Mouse (Mus musculus) cerebellum, adult 9-11 months (tissue): ENCODE measurements at regions not wholly inside any gene's neighbourhood (a gene's known extent, or its start where the extent isn't known, plus 50 kb on each side); places are given as distances from the start of the nearest gene placed in this dataset.

Source experiments
- DNase-seq: peaks from one replicate; pipeline ENCODE4 v3.0.0; 2022

DNA sequence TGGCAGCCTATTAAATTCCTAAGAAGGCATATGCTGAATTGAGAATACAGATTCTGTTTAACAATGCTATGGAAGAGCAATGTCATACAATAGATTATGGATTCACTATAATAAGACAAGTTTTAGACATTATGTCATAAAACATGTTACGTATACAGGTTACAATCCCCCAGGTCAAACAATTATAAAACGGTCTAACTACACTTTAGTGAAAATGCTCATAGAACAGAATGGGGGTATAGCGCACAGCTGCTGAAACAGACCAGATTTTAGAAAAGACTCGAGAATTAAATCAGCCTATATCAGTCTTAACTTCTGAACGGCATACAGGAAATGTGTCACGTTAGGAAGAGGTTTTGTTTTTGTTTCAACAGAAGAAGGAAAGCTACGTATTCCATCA lies 660.5 kb upstream of the Sel1l start:
- DNase-seq, result no peak

DNA sequence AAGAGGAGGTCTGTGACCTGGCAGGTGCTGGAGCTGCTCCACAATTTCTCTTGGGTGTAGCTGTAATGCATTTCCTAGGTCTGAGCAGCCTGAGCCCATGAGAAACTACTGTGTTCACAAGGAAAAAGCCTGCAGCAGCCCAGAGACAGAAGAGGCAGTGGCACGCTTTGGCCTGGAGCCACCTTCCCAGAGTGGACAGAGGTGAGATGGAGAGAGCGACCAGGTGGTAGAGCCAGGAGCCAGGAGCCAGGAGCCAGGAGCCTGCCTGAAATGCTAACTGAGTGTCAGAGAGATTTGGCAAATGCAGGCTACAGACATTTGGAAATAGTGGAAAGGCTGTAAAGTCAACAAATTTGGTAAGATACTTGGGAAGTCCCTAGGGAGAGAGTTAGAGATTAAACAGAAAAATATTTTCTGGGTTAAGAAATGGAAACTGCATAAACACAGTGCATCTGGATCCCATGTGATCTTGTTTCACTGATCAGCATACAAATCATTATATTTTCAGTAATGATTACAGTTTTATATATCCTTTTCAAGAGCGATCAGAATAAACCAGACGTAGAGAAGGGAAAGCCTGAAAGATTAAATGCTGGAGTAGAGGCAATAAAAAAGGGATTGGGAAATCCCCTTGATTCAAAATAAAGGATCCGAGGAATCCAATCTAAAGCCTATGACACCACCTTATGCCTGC lies 660.0 kb upstream of the Sel1l start:
- DNase-seq, result peak; percentile 81

DNA sequence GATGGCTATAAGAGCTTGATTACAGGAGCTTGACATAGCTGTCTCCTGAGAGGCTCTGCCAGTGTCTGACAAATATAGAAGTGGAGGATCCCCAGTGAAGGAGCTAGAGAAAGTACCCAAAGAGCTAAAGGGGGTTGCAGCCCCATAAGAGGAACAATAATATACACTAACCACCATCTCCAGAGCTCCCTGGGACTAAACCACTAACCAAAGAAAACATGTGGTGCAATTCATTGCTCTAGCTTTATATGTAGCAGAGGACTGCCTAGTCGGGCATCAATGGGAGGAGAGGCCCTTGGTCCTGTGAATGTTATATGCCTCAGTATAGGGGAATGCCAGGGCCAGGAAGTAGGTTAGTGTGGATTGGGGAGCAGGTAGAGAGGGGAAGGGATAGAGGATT lies 635.0 kb upstream of the Sel1l start:
- DNase-seq, result no peak

DNA sequence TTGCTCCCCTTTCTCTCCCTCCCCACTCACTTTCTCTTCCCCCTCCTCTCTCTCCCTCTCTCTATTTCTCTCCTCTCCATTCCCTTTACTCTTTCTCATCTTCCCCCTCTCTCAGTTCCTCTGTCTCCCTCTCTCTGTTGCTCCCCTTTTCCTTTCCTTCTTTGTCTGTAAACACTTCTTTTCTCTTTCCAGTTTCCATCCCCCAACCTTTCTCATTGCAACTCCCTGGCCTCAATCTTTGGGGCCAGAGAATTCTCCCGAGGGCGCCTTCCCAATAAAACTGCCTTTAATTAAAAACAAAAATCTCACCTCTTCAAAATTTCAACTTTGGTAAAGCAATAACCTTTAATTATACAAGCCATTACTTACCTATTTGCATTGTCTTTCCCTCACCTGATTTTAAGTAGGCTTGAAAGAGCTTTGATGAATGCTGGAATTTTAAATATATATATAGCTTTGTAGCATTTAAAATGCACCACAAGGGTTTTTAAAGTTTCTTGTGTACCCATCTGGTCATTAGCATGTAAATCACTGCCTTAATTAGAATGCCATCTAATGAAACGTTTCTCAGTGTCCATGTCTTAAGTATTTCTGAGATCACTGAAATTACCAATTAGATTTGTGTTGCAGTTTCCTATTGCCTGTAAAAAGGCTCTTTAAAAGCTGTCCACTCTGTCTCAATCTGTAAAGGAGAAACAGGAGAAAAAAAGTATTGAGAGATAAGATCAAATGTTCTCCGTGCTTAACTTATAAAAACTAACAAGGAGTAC lies 625.5 kb upstream of the Sel1l start:
- DNase-seq, result no peak

DNA sequence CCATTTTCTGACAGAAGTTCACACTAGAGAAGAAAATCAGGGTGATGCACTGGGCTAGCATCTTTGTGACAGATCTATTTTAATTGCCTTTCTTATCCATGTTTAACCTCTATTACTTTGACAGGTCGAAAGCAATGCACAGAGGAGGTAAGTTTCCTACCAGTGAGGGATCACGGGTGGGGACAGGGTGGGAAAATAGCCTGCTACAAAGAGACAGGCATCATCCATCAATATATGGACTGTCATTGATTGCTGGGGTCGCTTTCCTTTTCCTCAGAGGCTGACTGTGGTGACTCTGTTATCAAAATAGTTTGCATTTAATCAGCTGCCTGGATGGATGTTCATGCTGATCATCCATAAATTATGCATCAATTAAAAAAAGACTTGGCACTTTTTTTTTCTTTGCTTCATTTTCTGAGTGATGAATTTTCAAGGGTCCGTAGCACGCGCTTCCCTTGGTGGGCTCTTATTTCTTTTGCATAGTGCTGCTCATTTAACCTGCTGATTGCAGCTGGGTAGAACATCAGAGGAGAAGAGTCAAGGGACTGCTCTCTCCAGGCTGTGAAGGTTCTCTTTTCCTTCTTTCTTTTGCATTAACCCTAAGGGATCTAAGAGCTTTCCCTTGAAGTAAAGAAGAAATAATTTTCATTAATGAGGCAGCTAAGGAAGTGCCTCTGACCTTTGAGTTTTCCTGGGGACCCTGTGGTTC lies 602.3 kb upstream of the Sel1l start:
- no peak for DNase-seq

DNA sequence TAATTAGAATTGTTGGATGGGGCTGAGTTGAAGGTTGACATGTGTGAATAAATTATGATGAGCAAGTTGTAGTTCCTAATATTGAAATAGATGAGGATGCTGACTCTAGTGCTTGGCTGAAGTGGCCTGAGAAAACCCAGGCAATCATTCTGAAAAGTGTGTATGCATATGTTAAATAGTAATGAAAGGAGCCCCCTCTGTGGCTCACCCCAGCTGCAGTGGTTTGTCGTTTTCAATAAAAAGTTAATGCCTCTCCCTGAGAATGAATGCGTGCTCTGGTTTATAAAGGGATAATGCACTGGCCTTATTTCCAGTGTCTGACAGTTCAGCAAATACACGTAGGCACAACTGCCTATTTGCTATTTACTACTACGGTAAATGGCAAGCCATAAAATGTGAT lies 569.5 kb upstream of the Sel1l start:
- DNase-seq, result no peak

DNA sequence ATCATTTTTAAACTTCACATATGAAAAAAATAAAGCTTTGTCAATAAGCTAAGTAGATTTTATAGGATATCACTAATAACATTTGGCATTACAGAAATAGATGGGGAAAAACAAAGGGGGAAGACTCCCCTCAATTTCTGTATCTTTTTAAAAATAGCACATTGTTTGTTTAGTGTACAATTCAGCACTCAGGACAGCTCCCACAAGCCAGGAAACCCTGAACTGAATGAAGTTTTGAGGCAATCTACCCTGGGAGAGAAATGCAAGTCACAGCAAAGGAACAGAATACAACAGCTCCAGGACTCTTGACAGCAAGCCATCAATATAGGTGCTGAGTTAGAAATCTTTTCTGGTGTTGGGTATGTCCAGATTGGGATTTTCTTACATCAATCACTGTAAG lies 556.5 kb upstream of the Sel1l start:
- no peak for DNase-seq

DNA sequence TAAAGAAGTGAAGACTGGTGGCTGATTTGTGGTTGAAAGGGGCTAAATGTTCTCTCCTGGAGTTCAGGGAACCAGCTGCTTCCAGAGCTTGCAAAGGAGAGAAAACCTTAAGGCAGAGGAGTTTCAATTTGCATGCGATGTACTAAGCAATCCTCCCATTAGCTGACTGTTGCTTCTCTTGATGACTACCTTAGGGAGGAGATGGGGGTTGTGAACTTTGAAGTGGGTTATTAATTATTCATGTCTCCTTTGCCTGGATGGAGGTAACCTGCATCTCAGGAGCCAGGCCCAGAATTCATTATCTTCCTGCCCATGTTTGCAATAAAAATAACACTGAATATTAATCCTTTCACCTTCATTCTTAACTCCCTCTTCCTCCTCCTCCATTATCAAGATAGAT lies 552.0 kb upstream of the Sel1l start:
- no peak for DNase-seq

DNA sequence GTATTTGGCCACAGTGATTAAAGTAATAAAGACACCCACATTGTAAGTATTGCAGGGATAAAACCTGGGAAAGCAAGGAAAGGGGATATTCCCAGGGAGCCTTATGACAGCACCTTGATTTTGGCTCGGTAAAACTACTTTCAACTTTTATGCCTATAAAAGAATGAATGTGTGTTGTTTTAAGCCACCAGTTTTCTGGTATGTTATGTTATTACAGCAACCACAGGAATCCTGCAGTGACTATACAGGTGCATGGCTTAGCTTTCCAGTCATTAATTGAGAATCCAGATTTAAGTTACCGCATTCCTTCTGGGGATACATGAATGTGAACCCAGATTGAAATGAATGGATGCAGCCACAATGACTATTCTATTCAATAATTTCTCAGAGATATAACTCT lies 537.2 kb upstream of the Sel1l start:
- DNase-seq, result no peak

DNA sequence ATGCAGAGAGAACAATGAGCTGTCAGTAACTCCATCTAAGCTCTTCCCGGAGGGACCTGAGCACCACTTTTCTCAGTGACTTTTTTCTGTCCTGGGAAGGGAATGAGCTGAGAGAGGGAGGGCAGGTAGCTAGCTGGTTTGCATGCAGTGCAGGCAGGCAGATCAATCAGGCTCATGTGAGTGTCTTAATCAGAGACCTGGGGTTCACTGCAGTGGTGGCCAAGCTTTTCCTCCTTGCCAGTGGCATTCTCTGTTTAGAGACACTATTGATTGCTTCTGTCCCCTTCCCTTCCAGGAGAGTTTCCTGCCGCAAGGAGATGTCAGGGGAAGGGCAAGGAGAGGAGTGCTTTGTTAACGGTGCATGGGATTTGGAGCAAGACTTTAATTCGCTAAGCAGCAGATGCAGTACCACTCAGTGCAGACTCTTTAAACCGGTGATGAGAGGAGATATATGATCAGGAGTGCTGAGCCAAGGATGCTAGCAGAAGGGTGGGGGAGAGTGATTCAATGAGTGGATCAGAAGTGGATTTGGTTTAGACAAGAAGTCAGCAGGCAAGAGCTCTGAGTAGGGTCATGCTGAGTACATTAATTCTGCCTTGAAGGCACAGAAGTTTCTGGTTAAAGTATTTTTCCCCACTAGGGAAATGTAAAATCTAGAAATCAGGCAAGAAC lies 535.4 kb upstream of the Sel1l start:
- DNase-seq, result no peak

DNA sequence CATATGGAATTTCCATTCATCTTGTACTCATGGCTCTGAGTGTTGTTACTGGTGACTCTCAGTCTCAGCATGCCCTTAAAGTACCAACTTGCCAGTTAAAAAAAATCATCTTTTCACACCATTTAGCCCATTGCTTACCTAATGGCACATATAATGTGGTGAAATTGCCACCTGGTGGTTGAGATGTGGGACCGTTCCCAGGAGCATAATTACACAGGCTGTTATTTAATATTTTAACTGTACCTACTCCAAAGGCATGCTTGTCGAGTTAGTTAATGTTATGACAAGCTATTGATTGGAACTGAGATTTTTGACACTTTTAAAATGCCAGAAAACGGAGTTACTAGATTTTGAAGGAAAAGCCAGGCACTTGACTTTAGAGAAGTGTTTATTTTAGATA lies 530.2 kb upstream of the Sel1l start:
- no peak for DNase-seq

DNA sequence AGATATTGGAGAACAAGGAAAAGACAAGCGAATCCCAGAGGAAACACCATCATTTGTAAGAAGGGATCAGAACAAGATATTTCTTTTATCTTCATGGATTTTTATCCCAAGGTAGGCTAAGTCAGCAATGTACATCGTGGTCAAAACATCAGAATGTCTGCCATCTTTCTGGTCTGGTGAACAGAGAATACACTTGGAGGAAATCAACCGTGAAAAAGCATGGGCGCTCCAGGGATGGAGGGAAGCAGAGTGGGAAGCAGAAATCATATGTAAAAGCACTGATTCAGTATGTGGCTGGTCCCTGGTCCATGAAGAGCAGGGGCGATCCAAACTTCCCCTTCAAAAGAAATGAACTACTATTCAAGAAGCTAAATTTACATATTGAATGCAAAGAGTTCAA lies 517.0 kb upstream of the Sel1l start:
- no peak for DNase-seq

DNA sequence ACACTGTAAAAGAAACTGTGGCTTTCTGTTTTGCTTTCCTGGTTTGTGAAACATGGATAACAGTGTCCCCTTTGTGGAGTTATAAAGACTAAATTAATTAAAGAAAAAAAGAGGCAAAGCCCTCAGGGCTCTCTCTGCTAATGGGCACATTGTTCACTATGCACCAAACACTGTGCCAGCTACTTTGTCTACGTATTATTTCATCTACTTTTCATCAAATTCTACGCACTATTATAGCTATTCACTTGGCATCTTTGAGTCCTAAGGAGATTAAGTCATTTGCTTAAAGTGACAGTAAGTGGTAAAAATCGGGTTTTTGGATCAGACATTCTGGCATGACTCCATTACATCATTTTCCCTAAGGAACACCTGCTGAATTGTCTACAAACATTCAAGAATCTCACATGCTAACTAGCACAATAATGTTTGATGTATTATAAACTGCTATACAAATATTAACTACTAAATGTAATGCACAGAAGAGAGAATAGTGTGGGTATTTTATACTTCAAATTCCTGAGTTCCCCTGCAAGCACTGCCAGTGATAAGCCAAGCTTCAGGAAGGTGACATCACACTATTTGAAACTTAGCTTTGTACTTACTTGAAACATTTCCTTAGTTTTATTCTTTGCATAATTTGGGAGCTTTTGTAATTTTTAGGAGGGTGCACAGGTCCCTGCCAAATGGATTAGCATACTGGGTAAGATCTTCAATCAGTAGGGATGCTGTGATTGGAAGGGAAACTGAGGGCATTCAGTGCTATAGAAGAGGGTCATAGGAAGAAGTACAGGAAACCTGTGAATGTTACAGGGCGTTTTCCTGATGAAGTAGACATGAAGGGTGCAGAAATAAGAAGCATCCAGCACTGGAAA lies 504.7 kb upstream of the Sel1l start:
- DNase-seq, result no peak

DNA sequence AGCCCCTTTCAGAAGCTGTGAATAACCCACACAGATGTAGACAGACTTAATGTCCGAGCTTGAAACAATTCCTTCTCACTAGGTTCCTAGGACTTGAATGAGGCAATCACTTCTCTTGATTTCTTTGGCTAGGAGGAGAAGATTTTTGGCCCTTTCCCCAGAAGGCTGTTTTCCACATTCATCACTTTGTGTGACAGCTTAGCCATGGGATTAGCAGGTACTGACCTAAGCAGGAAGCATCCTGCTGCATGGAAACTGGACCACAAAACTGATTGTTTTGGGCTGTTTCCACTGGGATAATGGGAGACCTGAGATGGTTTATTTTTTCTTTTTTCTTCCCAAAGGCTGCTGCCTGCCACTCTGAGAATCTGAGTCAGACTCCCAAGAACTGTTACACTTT lies 469.3 kb upstream of the Sel1l start:
- DNase-seq, result peak; percentile 7

DNA sequence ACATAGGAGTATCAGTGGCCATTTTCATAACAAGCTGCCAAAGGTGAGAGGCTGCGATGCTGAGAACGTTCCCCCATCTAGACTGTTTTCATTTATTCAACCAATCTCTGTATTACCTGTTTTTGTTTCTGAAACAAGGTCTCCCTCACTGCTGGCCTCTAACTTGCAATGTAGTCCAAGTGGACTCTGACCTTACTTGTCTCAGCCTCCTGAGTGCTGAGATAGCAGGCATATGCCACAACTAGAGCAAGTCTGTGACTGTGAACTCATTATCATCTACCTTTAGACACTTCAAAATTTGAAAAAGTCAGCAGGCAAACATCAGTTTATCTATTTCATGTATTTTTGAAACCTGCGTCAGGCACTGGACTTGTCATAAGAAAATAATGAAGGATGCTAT lies 468.7 kb upstream of the Sel1l start:
- no peak for DNase-seq

DNA sequence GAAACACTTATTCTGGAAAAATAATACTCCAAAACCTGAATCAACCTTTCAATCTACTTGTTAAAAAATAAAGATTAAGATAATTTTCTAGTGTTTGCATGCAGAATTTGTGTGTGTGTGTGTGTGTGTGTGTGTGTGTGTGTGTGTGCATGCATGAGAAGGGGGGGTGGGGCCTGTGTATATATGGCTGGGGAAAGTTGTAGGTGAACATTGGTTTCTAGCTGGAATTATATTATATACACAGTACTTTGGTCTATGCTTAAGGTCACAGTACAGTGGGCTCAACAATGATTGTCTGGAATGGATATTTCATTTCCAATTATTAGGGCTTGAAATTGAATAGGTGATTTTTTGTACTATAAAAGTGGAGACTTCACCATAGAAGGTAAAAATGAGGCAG lies 467.3 kb upstream of the Sel1l start:
- no peak for DNase-seq

DNA sequence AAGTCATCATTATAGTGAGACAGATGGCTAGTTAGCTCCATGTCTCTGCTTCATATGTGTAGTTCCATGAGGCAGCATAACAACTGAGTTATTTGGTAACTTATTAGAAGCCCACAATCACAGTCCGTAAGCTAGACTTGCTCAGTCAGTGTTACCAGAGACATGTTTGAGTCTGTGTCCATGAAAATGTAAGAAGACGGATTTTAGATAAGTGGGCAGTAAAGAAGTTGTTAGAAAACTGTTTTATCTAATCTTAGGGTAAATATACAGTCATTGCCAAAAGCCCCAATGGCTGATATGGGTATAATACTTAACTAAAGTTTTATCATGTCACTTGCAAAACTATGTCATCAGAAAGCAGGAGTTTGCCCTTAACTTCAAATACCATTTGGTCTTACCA lies 466.9 kb upstream of the Sel1l start:
- no peak for DNase-seq

DNA sequence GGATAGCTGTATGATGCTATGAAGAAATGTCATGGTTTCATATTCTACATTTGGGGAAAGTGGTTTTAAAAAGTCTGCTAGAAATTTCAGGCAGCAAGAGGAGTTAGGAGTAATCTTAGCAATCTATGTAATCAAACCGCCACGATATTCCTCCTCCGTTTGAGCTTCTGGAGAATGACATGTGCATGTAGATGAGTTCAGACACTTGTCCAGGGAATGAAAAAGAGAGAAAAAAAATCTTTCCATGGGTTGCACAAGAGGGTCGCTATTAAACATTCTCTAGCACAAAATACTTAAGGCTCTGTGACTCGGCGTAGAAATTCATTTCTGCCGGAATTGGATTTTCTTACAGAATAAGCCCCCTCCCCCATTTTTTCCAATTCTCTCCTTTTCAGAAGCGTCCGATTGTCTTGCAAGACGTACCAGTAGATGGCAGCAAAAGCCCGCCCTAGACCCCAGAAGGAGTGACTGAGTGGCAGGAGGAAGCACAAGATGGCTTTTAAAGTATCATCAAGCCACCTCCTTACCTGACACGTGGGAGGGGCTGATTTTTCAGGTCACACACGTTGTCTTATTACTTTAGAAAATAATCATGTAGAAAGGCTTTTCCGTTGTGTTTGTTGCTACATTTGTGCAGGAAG lies 454.1 kb upstream of the Sel1l start:
- peak; percentile 62 for DNase-seq

DNA sequence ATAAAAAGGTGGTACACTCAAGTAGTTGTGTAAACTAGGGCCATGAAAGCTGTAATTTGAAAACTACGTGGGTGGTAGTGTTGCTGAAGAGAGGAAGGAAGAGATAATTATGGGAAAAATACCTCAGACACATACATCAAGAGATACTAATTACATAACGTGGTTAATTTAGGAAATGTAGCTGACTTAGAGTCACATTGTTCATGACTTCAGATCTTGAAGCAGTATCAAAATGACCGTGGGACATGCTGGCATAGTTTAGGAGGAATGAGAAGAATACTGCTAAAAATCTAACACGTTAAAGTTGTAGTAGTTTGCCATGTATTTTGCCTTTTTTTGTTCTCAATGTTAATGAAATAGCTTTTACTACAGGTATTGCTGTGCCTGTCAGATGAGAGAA lies 445.9 kb upstream of the Sel1l start:
- DNase-seq, result no peak

DNA sequence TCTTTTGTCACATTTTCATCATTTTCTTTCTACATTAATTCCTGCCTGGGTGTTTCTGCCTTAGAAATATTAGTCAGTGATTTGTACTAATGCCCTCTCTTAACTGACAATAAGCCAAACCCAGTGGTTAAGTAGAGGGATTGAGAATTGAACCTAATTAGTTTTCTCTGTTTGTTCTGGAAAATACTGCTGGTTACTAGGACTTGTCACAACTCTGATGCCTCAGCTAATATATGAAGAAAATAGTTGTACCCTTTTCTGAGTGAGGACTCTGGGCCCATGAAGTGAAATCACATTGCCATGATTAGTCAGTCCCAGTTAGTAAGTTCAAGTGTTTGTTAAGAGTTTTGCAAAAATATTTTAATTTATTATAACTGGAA lies 444.4 kb upstream of the Sel1l start:
- DNase-seq, result no peak

DNA sequence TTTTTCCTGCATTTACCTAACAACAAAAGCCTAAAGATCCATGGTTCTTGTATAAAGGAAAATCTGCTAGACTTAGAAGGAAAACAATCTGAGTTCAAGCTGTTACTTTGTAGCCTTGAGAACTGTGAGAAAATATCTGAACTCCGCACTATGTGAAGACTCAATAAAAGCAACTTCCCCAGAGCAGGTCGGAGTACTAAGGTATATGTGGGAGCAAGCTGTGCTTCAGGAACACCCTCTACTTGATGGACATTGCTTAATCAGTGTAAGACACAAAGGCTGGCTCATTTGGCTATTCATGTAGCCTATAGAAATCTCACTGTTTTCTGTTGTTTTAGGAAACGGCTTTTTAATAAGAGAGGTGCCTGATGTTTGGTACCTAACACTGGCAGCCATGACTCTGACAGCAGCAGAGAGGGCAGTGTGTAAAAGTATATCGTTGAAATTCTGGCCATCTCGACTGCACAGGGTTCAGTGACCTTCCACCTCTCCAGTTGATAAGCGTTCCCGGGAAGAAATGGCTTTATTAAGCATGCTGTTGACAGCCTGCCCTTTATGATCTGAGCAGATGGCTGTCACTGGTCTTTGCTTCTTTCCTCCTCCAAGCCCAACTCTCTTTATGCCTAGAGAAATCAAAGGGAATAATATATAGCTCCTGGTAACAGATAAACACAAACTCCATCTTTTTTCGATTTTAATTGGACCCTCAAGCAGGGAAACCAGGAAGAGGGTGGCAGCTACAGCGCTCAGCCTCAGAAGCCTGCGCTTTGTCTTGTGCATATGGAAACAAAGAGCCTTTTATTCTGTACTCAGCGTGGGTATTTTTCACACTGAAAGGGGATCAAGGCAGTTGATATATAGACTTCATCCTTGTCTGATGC lies 443.7 kb upstream of the Sel1l start:
- DNase-seq, result no peak
